Mouse (Mus musculus): ENCODE measurements around the gene Cnbd2.

DNA sequence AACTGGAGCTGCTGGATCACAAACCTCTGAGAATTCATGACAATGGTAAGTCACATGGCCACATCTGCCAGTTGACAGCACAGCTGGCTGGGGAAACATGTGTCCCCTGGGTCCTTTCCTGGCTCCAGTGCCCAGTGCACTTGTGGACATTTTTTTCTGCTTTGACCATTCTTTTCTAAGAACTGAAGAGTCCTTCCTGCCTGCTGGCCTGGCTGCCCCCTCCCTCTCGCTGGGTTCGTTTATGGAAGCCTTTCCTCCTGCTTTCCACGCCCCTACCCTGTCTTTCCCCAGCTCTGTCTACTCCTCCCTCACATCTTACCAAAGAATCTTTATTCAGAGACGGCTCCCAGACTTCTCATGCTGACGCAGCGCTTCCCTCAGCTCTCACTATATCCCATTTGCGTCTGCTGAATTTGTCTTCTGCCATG, 41.2 kb downstream of the Cnbd2 start:
- TF ChIP-seq POLR2A (IDR thresholded peaks at IDR 0.05; ENCODE audit: low read depth, low read length) (no peak), CTCF (IDR thresholded peaks at IDR 0.05; ENCODE audit: extremely low read depth, insufficient read length, insufficient replicate concordance, low read depth, low read length) (no peak)
